Comparison of ENCODE assay signal across 16 mouse cellular contexts in genomic region chr13:91916308-91916707, GRCm38 (mm10). TPM values are rescaled to one million over a fixed set of nuclear protein-coding genes. Genes with fewer than 3 reads are reported as not detected.
DNase-seq lines count a peak whose midpoint lies in the region; ATAC-seq and TF ChIP-seq lines count a peak whose summit lies in the region.
"Had no signal": no experiment of that assay in that cellular context is flagged by ENCODE, and none has a peak within 500 bp of the region (broad histone marks: within the 10 kb centered on the region; RNA-seq: fewer than 3 reads in every experiment).

No protein-coding gene starts in this region.

- TF ChIP-seq EP300 in stomach, postnatal 0 days (optimal IDR thresholded peaks at IDR 0.05) = no peak

- H3K4me2 ChIP-seq in forebrain, embryonic 15.5 days (replicated peaks) = no peak overlapping the region
- H3K4me2 ChIP-seq in midbrain, embryonic 11.5 days = no peak overlapping the region
- no peak overlapping the region for H3K4me2 ChIP-seq in midbrain, embryonic 14.5 days (ENCODE audit: low read length)
- H3K4me2 ChIP-seq in hindbrain, postnatal 0 days (ENCODE audit: low read depth, low read length) = 0 out of 2 replicates have a peak overlapping the region, but pooled peaks have one; percentile 23
- H3K4me2 ChIP-seq in stomach, postnatal 0 days (replicated peaks; ENCODE audit: low read depth) = no peak overlapping the region
- H3K4me2 ChIP-seq: embryonic facial prominence, embryonic 15.5 days; heart, embryonic 11.5 days had no signal

- no peak overlapping the region for H3K4me3 ChIP-seq in forebrain, embryonic 10.5 days
- no peak overlapping the region for H3K4me3 ChIP-seq in forebrain, embryonic 15.5 days
- H3K4me3 ChIP-seq in midbrain, embryonic 11.5 days (ENCODE audit: low read depth, low read length) = no peak overlapping the region
- no peak overlapping the region for H3K4me3 ChIP-seq in midbrain, embryonic 14.5 days (replicated peaks; ENCODE audit: low read depth, low read length)
- H3K4me3 ChIP-seq in hindbrain, postnatal 0 days (ENCODE audit: low read length) = no peak overlapping the region
- H3K4me3 ChIP-seq in stomach, postnatal 0 days (ENCODE audit: low read depth, low read length) = no peak overlapping the region
- H3K4me3 ChIP-seq: embryonic facial prominence, embryonic 15.5 days had no signal

- H3K9me3 ChIP-seq in forebrain, embryonic 10.5 days = no peaks in the 10 kb centered on the region
- no peaks in the 10 kb centered on the region for H3K9me3 ChIP-seq in forebrain, embryonic 15.5 days
- no peaks in the 10 kb centered on the region for H3K9me3 ChIP-seq in midbrain, embryonic 11.5 days (ENCODE audit: control insufficient read depth, low read length)
- H3K9me3 ChIP-seq in midbrain, embryonic 14.5 days (ENCODE audit: control insufficient read depth, low read length) = no peaks in the 10 kb centered on the region
- no peaks in the 10 kb centered on the region for H3K9me3 ChIP-seq in hindbrain, postnatal 0 days (ENCODE audit: low read length)
- H3K9me3 ChIP-seq in stomach, postnatal 0 days (ENCODE audit: control insufficient read depth, low read length) = no peaks in the 10 kb centered on the region
- H3K9me3 ChIP-seq: embryonic facial prominence, embryonic 15.5 days had no signal

- ATAC-seq in forebrain, embryonic 15.5 days (replicated peaks) = no peak; the same call in 1 of the 2 replicates
- ATAC-seq in midbrain, embryonic 11.5 days (ENCODE audit: low FRiP score) = peak; percentile 20; the same call in 1 of the 2 replicates
- ATAC-seq in midbrain, embryonic 14.5 days (ENCODE audit: low FRiP score, low TSS enrichment) = no peak
- peak; percentile 35; the same call in 1 of the 2 replicates for ATAC-seq in hindbrain, postnatal 0 days
- 0 out of 2 replicates have a peak, but pooled peaks have one; percentile 8 for ATAC-seq in stomach, postnatal 0 days (ENCODE audit: low FRiP score, low TSS enrichment)
- ATAC-seq: activated CD4-positive, CD25-positive, alpha-beta regulatory T cell, adult 4 months had no signal

- no peak overlapping the region for H3K9ac ChIP-seq in forebrain, embryonic 15.5 days (replicated peaks)
- no peak overlapping the region for H3K9ac ChIP-seq in midbrain, embryonic 11.5 days (ENCODE audit: low read length)
- H3K9ac ChIP-seq in midbrain, embryonic 14.5 days (replicated peaks; ENCODE audit: low read length) = no peak overlapping the region
- no peak overlapping the region for H3K9ac ChIP-seq in hindbrain, postnatal 0 days (replicated peaks; ENCODE audit: low read length)
- no peak overlapping the region for H3K9ac ChIP-seq in stomach, postnatal 0 days (ENCODE audit: low read length)
- H3K9ac ChIP-seq: embryonic facial prominence, embryonic 15.5 days; liver, embryonic 14.5 days had no signal

- no peak for DNase-seq in forebrain, embryonic 10.5 days (ENCODE audit: extremely low spot score, low spot score)
- no peak for DNase-seq in midbrain, embryonic 11.5 days (ENCODE audit: low spot score, missing footprints)
- DNase-seq in midbrain, embryonic 14.5 days = no peak
- no peak for DNase-seq in hindbrain, postnatal 0 days (ENCODE audit: low spot score)
- no peak for DNase-seq in stomach, postnatal 0 days (ENCODE audit: low spot score)
- DNase-seq in right cerebral cortex, postnatal 4 days = no peak
- no peak for DNase-seq in c-Kit-positive CD71-positive TER-119-positive erythroid progenitor cells, embryonic 14.5 days (ENCODE audit: low spot score)
- DNase-seq: kidney, postnatal 14 days had no signal

- H3K4me1 ChIP-seq in forebrain, embryonic 10.5 days = peaks cover 17% of the 10 kb centered on the region
- peaks cover 17% of the 10 kb centered on the region for H3K4me1 ChIP-seq in forebrain, embryonic 15.5 days
- no peaks in the 10 kb centered on the region for H3K4me1 ChIP-seq in midbrain, embryonic 11.5 days (ENCODE audit: control insufficient read depth, insufficient read depth, low read length)
- H3K4me1 ChIP-seq in midbrain, embryonic 14.5 days (ENCODE audit: control insufficient read depth, insufficient read depth, low read length) = peaks cover 7% of the 10 kb centered on the region; the same call in 1 of the 2 replicates
- H3K4me1 ChIP-seq in hindbrain, postnatal 0 days (ENCODE audit: insufficient read depth, low read length) = peaks cover 3% of the 10 kb centered on the region; the same call in 1 of the 2 replicates
- H3K4me1 ChIP-seq in stomach, postnatal 0 days (replicated peaks; ENCODE audit: control insufficient read depth, insufficient read depth) = no peaks in the 10 kb centered on the region

- no peaks in the 10 kb centered on the region for H3K27me3 ChIP-seq in forebrain, embryonic 10.5 days (ENCODE audit: poor library complexity, severe bottlenecking)
- H3K27me3 ChIP-seq in forebrain, embryonic 15.5 days = no peaks in the 10 kb centered on the region
- H3K27me3 ChIP-seq in midbrain, embryonic 11.5 days (ENCODE audit: control insufficient read depth, insufficient read depth, low read length) = no peaks in the 10 kb centered on the region; the same call in 1 of the 2 replicates
- no peaks in the 10 kb centered on the region for H3K27me3 ChIP-seq in midbrain, embryonic 14.5 days (ENCODE audit: control insufficient read depth, insufficient read depth, low read length)
- H3K27me3 ChIP-seq in hindbrain, postnatal 0 days (ENCODE audit: insufficient read depth, low read length) = no peaks in the 10 kb centered on the region
- no peaks in the 10 kb centered on the region for H3K27me3 ChIP-seq in stomach, postnatal 0 days (ENCODE audit: control insufficient read depth, insufficient read depth, low read length)
- H3K27me3 ChIP-seq: embryonic facial prominence, embryonic 15.5 days had no signal

- H3K27ac ChIP-seq in forebrain, embryonic 10.5 days = 0 out of 2 replicates have a peak overlapping the region, but pooled peaks have one; percentile 30
- no peak overlapping the region for H3K27ac ChIP-seq in forebrain, embryonic 15.5 days (replicated peaks)
- H3K27ac ChIP-seq in midbrain, embryonic 11.5 days (ENCODE audit: low read depth, low read length) = no peak overlapping the region
- H3K27ac ChIP-seq in midbrain, embryonic 14.5 days (replicated peaks; ENCODE audit: low read depth, low read length) = no peak overlapping the region
- H3K27ac ChIP-seq in hindbrain, postnatal 0 days = no peak overlapping the region
- H3K27ac ChIP-seq in stomach, postnatal 0 days (replicated peaks) = no peak overlapping the region
- H3K27ac ChIP-seq: embryonic facial prominence, embryonic 15.5 days; liver, embryonic 14.5 days had no signal

- H3K36me3 ChIP-seq in forebrain, embryonic 10.5 days (replicated peaks) = no peaks in the 10 kb centered on the region
- no peaks in the 10 kb centered on the region for H3K36me3 ChIP-seq in forebrain, embryonic 15.5 days
- no peaks in the 10 kb centered on the region for H3K36me3 ChIP-seq in midbrain, embryonic 11.5 days (ENCODE audit: control insufficient read depth, insufficient read depth, low read length)
- H3K36me3 ChIP-seq in midbrain, embryonic 14.5 days (ENCODE audit: control insufficient read depth, insufficient read depth, low read length) = no peaks in the 10 kb centered on the region
- H3K36me3 ChIP-seq in hindbrain, postnatal 0 days (ENCODE audit: insufficient read depth, low read length) = no peaks in the 10 kb centered on the region
- H3K36me3 ChIP-seq in stomach, postnatal 0 days (ENCODE audit: control insufficient read depth, insufficient read depth, low read length) = no peaks in the 10 kb centered on the region
- H3K36me3 ChIP-seq: embryonic facial prominence, embryonic 15.5 days had no signal

- WGBS in forebrain, embryonic 10.5 days = 89% methylated on average over 5 of the region's 5 CpGs
- WGBS in forebrain, embryonic 15.5 days = 81% methylated on average over 5 of the region's 5 CpGs
- 91% methylated on average over 5 of the region's 5 CpGs for WGBS in midbrain, embryonic 11.5 days
- WGBS in midbrain, embryonic 14.5 days = 78% methylated on average over 5 of the region's 5 CpGs
- WGBS in hindbrain, postnatal 0 days = 67% methylated on average over 5 of the region's 5 CpGs
- 90% methylated on average over 5 of the region's 5 CpGs for WGBS in stomach, postnatal 0 days

- TF ChIP-seq CTCF in hindbrain, postnatal 0 days (IDR thresholded peaks at IDR 0.05; ENCODE audit: low read depth) = no peak
- TF ChIP-seq CTCF in stomach, postnatal 0 days (IDR thresholded peaks at IDR 0.05; ENCODE audit: low read depth) = no peak

RNA-seq across cellular contexts. Expression of gene Ckmt2, which starts 39.6 kb away (rescaled TPM):
- not detected in 2 replicates for polyA plus RNA-seq in forebrain, embryonic 10.5 days (2016; fragmentation: Nextera tagmentation; extraction: Ambion mirVana)
- polyA plus RNA-seq in forebrain, embryonic 15.5 days (2015; fragmentation: Nextera tagmentation; extraction: Ambion mirVana) = not detected in 2 replicates
- polyA plus RNA-seq in midbrain, embryonic 11.5 days (2014; fragmentation: Nextera tagmentation; extraction: Ambion mirVana) = not detected in 2 replicates
- not detected in 2 replicates for polyA plus RNA-seq in midbrain, embryonic 14.5 days (2014; fragmentation: Nextera tagmentation; extraction: Ambion mirVana)
- total RNA-seq in hindbrain, postnatal 0 days (2014; rRNA removed) = 2.3 TPM in 1 of 2 replicates, not detected in the other
- 0.11 and 0.19 TPM in 2 replicates for polyA plus RNA-seq in hindbrain, postnatal 0 days (2015; fragmentation: Nextera tagmentation; extraction: Ambion mirVana)
- polyA plus RNA-seq in stomach, postnatal 0 days (2015; fragmentation: Nextera tagmentation; extraction: Ambion mirVana) = 0.06 and 0.08 TPM in 2 replicates
- total RNA-seq: ES-E14 had no signal
- polyA plus RNA-seq: activated CD4-positive, CD25-positive, alpha-beta regulatory T cell, adult 4 months; cerebellum, adult 2 months; liver, embryonic 14.5 days; neural tube, embryonic 11.5 days had no signal

Comparison
In these comparisons a context has a peak if more than half of its experiments do, and no peak if none do; other contexts are left out.
1. ATAC-seq: peak in midbrain, embryonic 11.5 days (single experiment), hindbrain, postnatal 0 days (single experiment) and stomach, postnatal 0 days (single experiment); none in forebrain, embryonic 15.5 days (single experiment) and midbrain, embryonic 14.5 days (single experiment).